Mouse (Mus musculus) adipose tissue, adult 10 weeks (tissue): ENCODE data around the gene A930009A15Rik. TPM values are rescaled to one million over a fixed set of nuclear protein-coding genes. Genes with fewer than 3 reads are reported as not detected.

ENCODE experiments used
- polyA plus RNA-seq: library from polyadenylated mRNA; stranded (reverse); fragments of 350-450 nt; fragmentation: Illumina TruSeq; extraction: RNeasy Lipid Tissue Mini Kit (QIAGEN cat#74804); gene quantifications from one replicate; pipeline ENCODE4 v1.2.3, GENCODE M21; 2014; ENCODE audit warnings: low read depth, low replicate concordance

The A930009A15Rik gene
- polyA plus RNA-seq: not detected

DNA sequence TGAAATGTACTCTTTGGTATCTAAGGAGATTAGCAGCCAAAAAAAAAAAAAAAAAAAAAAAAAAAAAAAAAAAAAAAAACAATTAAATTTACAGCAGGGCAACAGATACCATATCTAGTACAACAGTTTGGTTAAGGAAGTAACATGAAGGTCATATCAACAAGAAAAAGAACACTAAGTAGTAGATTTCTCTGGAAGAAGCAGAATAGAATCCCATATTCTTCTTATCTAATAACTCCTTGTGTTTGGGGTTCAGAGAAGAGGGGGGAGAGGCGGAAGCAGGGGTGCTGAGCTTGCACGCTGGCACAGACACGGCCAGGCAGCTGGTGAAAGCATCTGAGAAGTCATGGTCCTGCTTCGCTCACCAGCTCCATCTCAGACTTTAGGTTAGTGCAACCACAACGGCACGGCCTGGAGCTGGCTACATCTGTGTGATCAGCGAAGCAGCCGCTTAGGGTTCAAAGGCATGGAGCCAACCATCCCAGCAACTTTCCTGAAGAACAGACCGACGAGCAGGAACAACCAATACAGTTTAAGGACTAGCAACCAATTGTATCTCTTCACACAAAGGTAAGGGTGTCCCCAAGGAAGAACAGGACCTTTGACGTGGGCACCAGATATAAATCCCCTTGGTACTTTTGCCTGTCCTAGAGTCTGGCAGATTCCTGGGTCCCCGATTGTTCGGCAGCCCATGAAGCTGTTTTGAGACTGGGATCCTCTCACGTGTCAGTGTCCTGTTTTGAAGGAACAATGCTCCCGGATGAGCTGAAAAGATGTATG is at the start of gene A930009A15Rik:
Gene A930009A15Rik, plus strand, starts transcription at position 275 of the 780 bp plus-strand sequence.

GRCm38 (mm10) chr10:115587301-115587969 is 17.6 kb downstream of the A930009A15Rik start, which contains the start of gene Lgr5:
Gene Lgr5, minus strand, starts transcription at chr10:115587780.

Other genes with a start within 250 kb of the A930009A15Rik start
- 23.2 TPM for gene Tmem19, start 207.5 kb upstream of the A930009A15Rik start, polyA plus RNA-seq
- gene Thap2, start 185.5 kb upstream of the A930009A15Rik start, polyA plus RNA-seq: 8.6 TPM
- gene Zfc3h1, start 185.0 kb upstream of the A930009A15Rik start, polyA plus RNA-seq: 66.4 TPM
- 0.06 TPM for gene Lgr5, start 17.8 kb downstream of the A930009A15Rik start, polyA plus RNA-seq
- gene Tspan8, start 246.8 kb downstream of the A930009A15Rik start, polyA plus RNA-seq: 1.9 TPM